Mouse (Mus musculus) kidney, embryonic 14.5 days (tissue): Measurements from ENCODE around the gene Cog5. TPM values are rescaled to one million over a fixed set of nuclear protein-coding genes. Genes with fewer than 3 reads are reported as not detected.

Experiments
- ATAC-seq: fragments of 200-750 bp; cut with Nextera tagmentation; 2 replicates; pipeline ENCODE4 v1.8.0; 2017; ENCODE audit warnings: moderate number of reproducible peaks, mild to moderate bottlenecking, moderate TSS enrichment, moderate library complexity; ENCODE audit not compliant: low FRiP score, low TSS enrichment
- H3K27ac ChIP-seq: fragments of 300-500 bp; sonication (generic); 2 replicates; pipeline ENCODE4 v1.5.1; 2014; ENCODE audit warnings: low read depth, mild to moderate bottlenecking, low read length, moderate library complexity, mixed read lengths
- H3K27me3 ChIP-seq: fragments of 300-500 bp; sonication (generic); 2 replicates; pipeline ENCODE4 v1.6.1; 2014; ENCODE audit warnings: mild to moderate bottlenecking, low read length; ENCODE audit not compliant: control insufficient read depth, insufficient read depth
- H3K36me3 ChIP-seq: fragments of 300-500 bp; sonication (generic); 2 replicates; pipeline ENCODE4 v1.6.1; 2014; ENCODE audit warnings: low read length, mixed read lengths; ENCODE audit not compliant: control insufficient read depth, insufficient read depth
- H3K4me1 ChIP-seq: fragments of 300-500 bp; sonication (generic); 2 replicates; pipeline ENCODE4 v1.6.1; 2014; ENCODE audit warnings: low read length, mixed read lengths; ENCODE audit not compliant: control insufficient read depth, insufficient read depth
- H3K4me2 ChIP-seq: fragments of 300-500 bp; sonication (generic); replicated peaks from 2 replicates; pipeline ENCODE4 v1.6.1; 2014; ENCODE audit warnings: low read depth, mild to moderate bottlenecking, low read length
- H3K4me3 ChIP-seq: fragments of 300-500 bp; sonication (generic); 2 replicates; pipeline ENCODE4 v1.5.1; 2014; ENCODE audit warnings: mild to moderate bottlenecking, low read length
- H3K9ac ChIP-seq: fragments of 300-500 bp; sonication (generic); 2 replicates; pipeline ENCODE4 v1.6.1; 2014; ENCODE audit warnings: low read depth, mild to moderate bottlenecking, low read length, moderate library complexity
- H3K9me3 ChIP-seq: fragments of 300-500 bp; sonication (generic); 2 replicates; pipeline ENCODE4 v1.6.1; 2016; ENCODE audit warnings: low read length; ENCODE audit not compliant: control insufficient read depth
- WGBS: fragments of 180-500 bp; shearing (Covaris S2); extraction: QIAGEN DNeasy Blood & Tissue Kit; methylation state at CpG from one replicate; pipeline ENCODE4 v1.1.7; 2014; 5-methylcytosine and 5-hydroxymethylcytosine counted together
- polyA plus RNA-seq: library from polyadenylated mRNA; unstranded; fragments of >200 nt; fragmentation: Nextera tagmentation; extraction: Ambion mirVana; gene quantifications from 2 replicates; pipeline ENCODE4 v1.2.1, GENCODE M21; 2014

Cog5 gene
- polyA plus RNA-seq, 1 experiment from 2014 or later = 37.4 TPM

DNA sequence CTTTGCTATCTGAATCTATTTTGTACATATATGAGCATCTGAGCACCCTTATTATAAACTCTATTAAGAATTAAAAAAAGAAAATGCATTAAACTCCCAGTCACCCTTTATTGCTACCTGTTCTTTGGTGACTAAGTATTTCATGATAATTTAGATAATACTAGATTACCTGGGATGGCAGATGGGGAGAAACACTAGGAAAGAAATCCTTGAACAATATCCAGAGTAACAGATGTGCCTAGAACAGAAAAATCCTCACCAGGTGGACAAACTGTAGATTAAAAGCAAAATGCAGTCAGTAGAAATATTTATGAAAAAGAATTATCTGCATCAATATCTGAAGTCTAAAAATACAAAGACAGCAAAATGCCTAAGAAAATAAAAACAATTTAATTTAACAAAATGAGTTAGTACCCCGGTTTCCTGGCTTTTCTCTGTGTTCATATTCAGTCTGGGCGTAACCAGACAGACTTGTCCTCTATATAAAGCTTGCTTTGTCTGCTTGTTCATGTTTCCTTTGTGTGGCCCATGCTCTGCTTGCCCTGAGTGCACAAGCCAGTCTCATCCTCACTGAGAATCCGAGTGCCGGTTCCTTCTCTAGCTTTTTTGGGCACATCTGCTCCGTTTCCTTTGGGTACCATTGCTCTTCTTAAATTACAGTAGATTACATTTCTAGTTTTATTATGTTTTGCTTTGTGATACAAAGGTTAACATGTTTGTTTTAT lies 46.1 kb downstream of the Cog5 start:
- Histone ChIP-seq H3K4me3 (no peak overlapping the region), H3K4me2 (no peak overlapping the region), H3K9me3 (peaks cover 8% of the 10 kb centered on the region), H3K27me3 (no peaks in the 10 kb centered on the region), H3K27ac (no peak overlapping the region), H3K4me1 (no peaks in the 10 kb centered on the region), H3K9ac (no peak overlapping the region), H3K36me3 (no peaks in the 10 kb centered on the region)
- no peak for ATAC-seq
- 71% methylated on average over 5 of the region's 5 CpGs for WGBS

DNA sequence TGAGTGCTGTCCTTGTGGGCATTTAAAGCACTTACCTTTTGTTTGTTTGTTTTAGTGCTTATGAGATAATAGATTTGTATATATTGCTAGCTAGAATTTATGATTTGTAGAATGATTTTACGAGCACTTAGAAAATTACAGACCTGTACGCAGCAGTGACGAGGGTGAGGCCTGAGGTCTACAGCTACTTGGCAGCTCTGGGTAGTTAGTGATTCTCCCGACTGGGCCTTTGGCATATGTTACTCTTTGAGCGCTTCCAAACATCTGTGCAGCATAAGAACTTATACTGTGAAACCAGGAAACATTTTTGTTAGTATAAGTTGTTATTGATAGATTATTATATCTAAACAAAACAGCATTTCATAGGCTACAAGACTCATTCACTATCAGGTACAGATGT lies 46.7 kb downstream of the Cog5 start:
- ATAC-seq = no peak
- Histone ChIP-seq H3K9me3 (peaks cover 8% of the 10 kb centered on the region), H3K27me3 (no peaks in the 10 kb centered on the region), H3K4me3 (no peak overlapping the region), H3K36me3 (no peaks in the 10 kb centered on the region), H3K4me2 (no peak overlapping the region), H3K27ac (no peak overlapping the region), H3K4me1 (no peaks in the 10 kb centered on the region), H3K9ac (no peak overlapping the region)
- WGBS = 71% methylated on average over 5 of the region's 5 CpGs

DNA sequence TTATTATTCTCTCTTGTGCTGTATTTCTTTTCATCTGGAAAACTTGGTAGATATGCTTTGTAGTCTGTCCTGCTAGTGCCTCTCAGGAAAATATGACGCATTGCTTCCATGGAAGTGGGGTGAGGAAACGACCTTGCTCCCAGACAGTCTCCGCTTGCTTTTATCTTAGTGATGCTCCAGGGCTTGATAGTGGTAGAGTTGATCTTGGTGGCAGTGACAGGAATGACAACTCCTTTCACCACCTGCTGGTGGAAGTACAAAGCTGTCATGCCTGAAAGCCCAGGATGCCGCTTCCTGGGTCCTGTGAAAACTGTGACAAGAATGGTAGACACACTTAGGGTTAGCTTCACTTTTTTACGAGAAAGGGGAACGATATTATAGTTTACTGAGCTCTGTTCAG lies 49.2 kb downstream of the Cog5 start:
- Histone ChIP-seq H3K27ac (no peak overlapping the region), H3K9ac (no peak overlapping the region), H3K4me3 (no peak overlapping the region), H3K4me1 (no peaks in the 10 kb centered on the region), H3K27me3 (no peaks in the 10 kb centered on the region), H3K9me3 (no peaks in the 10 kb centered on the region), H3K36me3 (no peaks in the 10 kb centered on the region), H3K4me2 (no peak overlapping the region)
- WGBS = 88% methylated on average over 6 of the region's 6 CpGs
- no peak for ATAC-seq

DNA sequence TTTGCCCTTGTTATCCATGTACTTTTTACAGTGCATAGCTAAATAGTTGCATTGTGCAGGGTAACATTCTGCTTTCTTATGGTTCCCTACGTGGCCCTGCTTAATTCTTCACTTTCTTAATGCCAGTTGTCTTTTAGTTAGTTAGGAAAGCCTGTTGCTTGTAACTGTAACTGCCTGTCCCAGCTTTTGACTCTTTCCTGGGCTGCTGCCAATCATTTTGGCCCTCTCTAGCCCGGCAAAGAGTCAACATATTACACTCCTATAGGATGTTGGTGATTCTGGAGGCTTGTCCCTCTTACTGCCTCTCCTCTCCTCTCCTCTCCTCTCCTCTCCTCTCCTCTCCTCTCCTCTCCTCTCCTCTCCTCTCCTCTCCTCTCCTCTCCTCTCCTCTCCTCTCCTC lies 51.5 kb downstream of the Cog5 start:
- Histone ChIP-seq H3K27ac (no peak overlapping the region), H3K27me3 (no peaks in the 10 kb centered on the region), H3K36me3 (no peaks in the 10 kb centered on the region), H3K4me3 (no peak overlapping the region), H3K4me2 (no peak overlapping the region), H3K9ac (no peak overlapping the region), H3K4me1 (no peaks in the 10 kb centered on the region), H3K9me3 (no peaks in the 10 kb centered on the region)
- ATAC-seq = no peak
- WGBS = 64% methylated on average over 2 of the region's 2 CpGs

DNA sequence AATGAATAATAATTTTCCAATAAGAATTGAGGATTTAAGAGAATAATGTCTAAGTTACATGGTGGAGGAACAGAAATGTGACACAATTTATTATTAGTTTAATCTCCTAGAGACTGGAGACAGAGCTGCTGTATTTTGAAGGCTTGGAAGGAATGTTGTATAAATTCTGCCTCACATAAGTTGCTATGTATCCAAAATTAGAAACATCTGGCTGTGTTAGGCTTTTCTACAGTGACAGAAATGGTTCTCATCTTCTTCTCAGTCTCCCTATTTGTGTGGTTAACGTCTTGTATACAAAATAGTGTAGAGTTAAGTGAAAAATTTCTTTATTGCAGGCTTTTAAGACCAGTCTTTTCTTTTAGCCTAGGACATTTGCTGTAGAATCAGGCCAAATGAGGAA lies 52.9 kb downstream of the Cog5 start:
- H3K36me3 ChIP-seq = no peaks in the 10 kb centered on the region
- no peak overlapping the region for H3K4me2 ChIP-seq
- no peaks in the 10 kb centered on the region for H3K27me3 ChIP-seq
- WGBS = 74% methylated on average over 1 of the region's 1 CpGs
- no peak overlapping the region for H3K4me3 ChIP-seq
- no peak overlapping the region for H3K27ac ChIP-seq
- no peaks in the 10 kb centered on the region for H3K4me1 ChIP-seq
- H3K9me3 ChIP-seq = no peaks in the 10 kb centered on the region
- no peak overlapping the region for H3K9ac ChIP-seq
- no peak for ATAC-seq

DNA sequence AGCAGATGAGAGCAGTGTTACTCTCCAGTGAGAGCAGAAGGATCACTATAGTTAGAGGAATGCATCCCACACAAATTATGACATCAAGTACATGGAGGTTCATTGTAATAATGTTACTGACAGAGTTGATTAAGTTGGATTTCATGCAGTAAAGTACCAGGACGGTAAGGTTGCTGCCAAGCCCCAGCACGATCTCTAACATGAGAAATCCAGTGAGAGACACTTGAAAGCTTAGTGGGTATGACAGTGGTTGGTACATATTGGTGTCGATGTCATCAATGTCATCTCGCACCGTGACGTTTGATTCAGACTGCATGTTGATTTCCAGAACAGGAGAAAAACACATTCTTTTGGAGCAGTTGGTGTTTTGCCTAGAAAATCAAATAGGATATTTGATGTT lies 55.0 kb downstream of the Cog5 start:
- Histone ChIP-seq H3K4me1 (no peaks in the 10 kb centered on the region), H3K27me3 (no peaks in the 10 kb centered on the region), H3K9me3 (no peaks in the 10 kb centered on the region), H3K27ac (no peak overlapping the region), H3K36me3 (no peaks in the 10 kb centered on the region), H3K4me2 (no peak overlapping the region), H3K4me3 (no peak overlapping the region), H3K9ac (no peak overlapping the region)
- WGBS = 93% methylated on average over 6 of the region's 6 CpGs
- ATAC-seq = no peak

DNA sequence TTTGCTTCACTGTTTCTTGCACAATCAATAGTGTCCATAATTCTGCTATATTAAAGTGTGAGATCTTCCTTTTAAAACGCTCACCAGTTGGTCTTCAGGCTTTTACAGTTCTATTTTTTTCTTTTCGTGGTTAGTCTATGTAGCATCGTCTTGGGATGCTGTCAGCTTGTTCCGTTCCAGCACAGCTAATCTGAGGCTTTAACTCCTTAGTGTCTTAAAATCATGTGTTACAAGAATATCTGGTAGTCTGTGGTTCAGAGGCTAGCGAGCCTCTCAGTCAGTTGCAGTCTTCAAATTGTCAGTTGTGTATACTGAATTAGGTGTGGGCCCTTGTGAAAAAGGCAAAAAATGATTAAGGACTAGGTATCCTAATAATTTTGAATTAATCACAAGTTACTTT lies 57.6 kb downstream of the Cog5 start:
- Histone ChIP-seq H3K9ac (no peak overlapping the region), H3K4me3 (no peak overlapping the region), H3K27ac (no peak overlapping the region), H3K4me1 (no peaks in the 10 kb centered on the region), H3K4me2 (no peak overlapping the region), H3K36me3 (no peaks in the 10 kb centered on the region), H3K9me3 (no peaks in the 10 kb centered on the region), H3K27me3 (no peaks in the 10 kb centered on the region)
- WGBS = 62% methylated on average over 5 of the region's 5 CpGs
- no peak for ATAC-seq

DNA sequence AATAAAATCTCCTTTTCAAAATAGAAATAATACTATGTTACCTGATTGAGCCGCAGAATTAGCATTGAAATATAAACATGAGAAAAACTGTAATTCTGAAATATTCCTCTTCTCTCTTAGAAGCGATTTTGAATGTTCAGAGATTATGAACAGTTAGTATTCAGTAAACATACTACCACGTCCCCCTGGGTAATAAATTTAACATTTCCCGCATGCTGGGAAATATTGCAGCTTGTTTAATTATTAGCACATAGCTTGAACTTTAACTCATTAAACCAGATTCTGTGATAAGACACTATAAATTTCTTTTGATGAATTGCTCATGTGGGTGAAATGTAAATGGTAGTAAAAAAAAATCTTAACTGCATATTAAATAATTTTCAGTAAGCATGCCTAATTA lies 58.1 kb downstream of the Cog5 start:
- no peak overlapping the region for H3K27ac ChIP-seq
- ATAC-seq = no peak
- no peaks in the 10 kb centered on the region for H3K27me3 ChIP-seq
- H3K4me1 ChIP-seq = no peaks in the 10 kb centered on the region
- no peak overlapping the region for H3K9ac ChIP-seq
- H3K4me3 ChIP-seq = no peak overlapping the region
- 70% methylated on average over 4 of the region's 4 CpGs for WGBS
- H3K4me2 ChIP-seq = no peak overlapping the region
- H3K9me3 ChIP-seq = no peaks in the 10 kb centered on the region
- no peaks in the 10 kb centered on the region for H3K36me3 ChIP-seq

DNA sequence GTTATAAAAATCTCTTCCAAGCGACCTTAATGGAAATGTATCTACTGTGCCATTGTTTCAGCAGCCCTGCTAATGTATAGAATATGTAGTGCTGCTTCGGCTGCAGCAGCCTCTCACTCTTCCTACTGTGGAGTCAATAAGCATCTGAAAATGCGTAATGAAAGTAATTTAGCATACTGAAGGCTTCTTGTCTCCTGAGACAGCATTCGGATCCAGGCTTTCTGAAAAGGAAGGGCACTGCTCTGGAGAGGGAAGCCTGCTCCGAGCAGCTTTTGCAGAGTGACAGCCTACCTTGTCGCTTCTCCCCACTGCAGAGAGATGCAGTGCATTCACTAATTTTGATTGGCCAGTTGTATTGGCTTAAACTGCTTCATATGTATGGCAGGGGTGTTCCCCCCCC lies 58.9 kb downstream of the Cog5 start, which contains the start of gene Gpr22:
TSS of gene Gpr22 (minus strand) at position 348 of the 400 bp plus-strand sequence.
- WGBS = 30% methylated on average over 6 of the region's 6 CpGs
- H3K9me3 ChIP-seq = no peaks in the 10 kb centered on the region
- H3K36me3 ChIP-seq = no peaks in the 10 kb centered on the region
- no peak within 1 kb of the TSS for H3K4me2 ChIP-seq
- H3K27me3 ChIP-seq = no peaks in the 10 kb centered on the region
- no peak for ATAC-seq
- no peak within 1 kb of the TSS for H3K4me3 ChIP-seq
- no peak within 1 kb of the TSS for H3K9ac ChIP-seq
- H3K4me1 ChIP-seq = no peaks in the 10 kb centered on the region
- H3K27ac ChIP-seq = no peak within 1 kb of the TSS
